Mouse (Mus musculus): ENCODE results near the gene Selenoh.
"Not testable (repeated sequence)": the region's sequence is repeated elsewhere in the genome, so short reads cannot be mapped to it uniquely, and the experiment has no call there.

Selenoh gene

GRCm38 (mm10) chr2:84670569-84670933, at the start of gene Selenoh:
Selenoh (minus strand) TSS chr2:84670770.
- DNase-seq: peak; percentile 97

- DNase-seq: no peak
Observed at GRCm38 (mm10) chr2:84717357-84717756, 46.8 kb upstream of the Selenoh start.

- DNase-seq: no peak
Observed at GRCm38 (mm10) chr2:84716423-84717355, 46.1 kb upstream of the Selenoh start.

- DNase-seq: peak; percentile 99
Observed at GRCm38 (mm10) chr2:84715562-84716361, 45.2 kb upstream of the Selenoh start.

- peak; percentile 99 for DNase-seq
Observed at GRCm38 (mm10) chr2:84714811-84715561, 44.4 kb upstream of the Selenoh start, which contains the start of gene Zdhhc5. Zdhhc5 (minus strand) TSS chr2:84715180.

- no peak for DNase-seq
Observed at GRCm38 (mm10) chr2:84714422-84714810, 43.8 kb upstream of the Selenoh start.

GRCm38 (mm10) chr2:84711898-84712297, 41.3 kb upstream of the Selenoh start:
- no peak for DNase-seq

- DNase-seq: peak; percentile 25
Observed at GRCm38 (mm10) chr2:84707523-84707922, 37.0 kb upstream of the Selenoh start.

- no peak for DNase-seq
Observed at GRCm38 (mm10) chr2:84705295-84705694, 34.7 kb upstream of the Selenoh start.

GRCm38 (mm10) chr2:84704329-84704728, 33.8 kb upstream of the Selenoh start:
- DNase-seq: no peak

GRCm38 (mm10) chr2:84703497-84703896, 32.9 kb upstream of the Selenoh start:
- peak; percentile 50 for DNase-seq

GRCm38 (mm10) chr2:84695007-84695695, 24.6 kb upstream of the Selenoh start:
- no peak for DNase-seq

GRCm38 (mm10) chr2:84690050-84690449, 19.5 kb upstream of the Selenoh start:
- DNase-seq: no peak

- DNase-seq: no peak
Observed at GRCm38 (mm10) chr2:84688080-84688844, 17.7 kb upstream of the Selenoh start.

- DNase-seq: no peak
Observed at GRCm38 (mm10) chr2:84682605-84683183, 12.1 kb upstream of the Selenoh start.

GRCm38 (mm10) chr2:84679016-84679415, 8.4 kb upstream of the Selenoh start, which contains the start of gene Tmx2:
Tmx2 (minus strand) TSS chr2:84679140.
- no peak for DNase-seq

GRCm38 (mm10) chr2:84677968-84678880, 7.7 kb upstream of the Selenoh start, which contains the start of the genes Gm28635 and Med19:
Gm28635 (minus strand) TSS chr2:84678041.
Med19 (plus strand) TSS chr2:84678402.
- DNase-seq: peak; percentile 100

GRCm38 (mm10) chr2:84677270-84677967, 6.8 kb upstream of the Selenoh start:
- no peak for DNase-seq

- not testable (repeated sequence) for DNase-seq
Observed at GRCm38 (mm10) chr2:84671535-84671934, 965 bp upstream of the Selenoh start.

All from retina, postnatal 1 day (tissue).